ENCODE assay signal across 10 mouse cellular contexts in the genomic region with DNA sequence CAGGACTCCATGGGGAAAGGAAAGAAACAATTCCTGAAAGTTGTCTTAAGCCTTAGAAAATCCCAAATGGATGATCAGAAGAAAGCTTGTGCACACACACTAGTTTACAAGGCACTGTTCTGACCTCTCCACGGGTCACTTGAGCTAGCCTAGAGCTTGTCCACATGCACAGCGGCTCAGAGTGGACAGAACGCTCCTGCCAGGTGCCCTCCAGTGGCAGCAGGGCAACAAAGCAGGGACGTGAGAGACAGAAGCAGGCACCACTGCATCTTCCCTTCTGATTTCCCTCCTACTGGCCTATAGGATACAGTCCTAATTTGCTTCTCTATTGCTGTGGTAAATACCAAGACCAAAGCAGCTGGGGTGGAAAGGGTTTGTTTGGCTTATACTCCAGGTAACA. TPM values are rescaled to one million over a fixed set of nuclear protein-coding genes. Genes with fewer than 3 reads are reported as not detected.
DNase-seq lines count a peak whose midpoint lies in the region; ATAC-seq lines count a peak whose summit lies in the region.
"Had no signal": no experiment of that assay in that cellular context is flagged by ENCODE, and none has a peak within 500 bp of the region (broad histone marks: within the 10 kb centered on the region; RNA-seq: fewer than 3 reads in every experiment).

No protein-coding gene starts in this region.

- no peak overlapping the region for H3K4me2 ChIP-seq in heart, embryonic 11.5 days
- H3K4me2 ChIP-seq: midbrain, embryonic 13.5 days had no signal

- H3K9ac ChIP-seq in heart, embryonic 11.5 days (ENCODE audit: low read depth, low read length): no peak overlapping the region
- H3K9ac ChIP-seq: midbrain, embryonic 13.5 days had no signal

- H3K27ac ChIP-seq in heart, embryonic 11.5 days (ENCODE audit: low read depth, low read length): no peak overlapping the region
- H3K27ac ChIP-seq: midbrain, embryonic 13.5 days had no signal

- peak; percentile 22 for DNase-seq in heart, postnatal 4 days
- peak; percentile 32 for DNase-seq in 416B (ENCODE audit: low read depth)
- DNase-seq in adipocyte (ENCODE audit: low spot score): peak; percentile 45
- peak; percentile 75 to 87 for DNase-seq in kidney, postnatal 25 days
- DNase-seq in layer of hippocampus, adult 8-10 months (ENCODE audit: low spot score in 2 of 2): no peak
- DNase-seq in urinary bladder, postnatal 25 days (ENCODE audit: low spot score): no peak
- DNase-seq: gastrocnemius, postnatal 10 days had no signal

- H3K9me3 ChIP-seq in heart, embryonic 11.5 days (replicated peaks; ENCODE audit: control insufficient read depth, low read length): no peaks in the 10 kb centered on the region
- H3K9me3 ChIP-seq: midbrain, embryonic 13.5 days had no signal

- H3K36me3 ChIP-seq in heart, embryonic 11.5 days (ENCODE audit: control insufficient read depth, insufficient read depth, low read length): no peaks in the 10 kb centered on the region
- H3K36me3 ChIP-seq: midbrain, embryonic 13.5 days had no signal

- 25% methylated on average over 4 of the region's 4 CpGs for WGBS in heart, embryonic 11.5 days (ENCODE audit: insufficient replicate concordance)

- H3K27me3 ChIP-seq in heart, embryonic 11.5 days (ENCODE audit: control insufficient read depth, insufficient read depth, low read length): no peaks in the 10 kb centered on the region
- H3K27me3 ChIP-seq: midbrain, embryonic 13.5 days had no signal

- no peak for ATAC-seq in heart, embryonic 11.5 days (replicated peaks; ENCODE audit: insufficient number of reproducible peaks, low FRiP score, low TSS enrichment)
- ATAC-seq in activated CD4-positive, CD25-positive, alpha-beta regulatory T cell, adult 4 months: no peak
- ATAC-seq: midbrain, embryonic 13.5 days had no signal

- H3K4me1 ChIP-seq in heart, embryonic 11.5 days (ENCODE audit: control insufficient read depth, insufficient read depth, low read length): no peaks in the 10 kb centered on the region

- no peak overlapping the region for H3K4me3 ChIP-seq in heart, embryonic 11.5 days (ENCODE audit: low read depth, low read length)
- H3K4me3 ChIP-seq: midbrain, embryonic 13.5 days had no signal

RNA-seq across cellular contexts. Expression of a gene that starts 16.3 kb away (rescaled TPM):
- total RNA-seq in heart, postnatal 4 days (2021): 1 to 10 TPM in 1 of 2 experiments, under 1 TPM in 1; 0.69 to 1.4 TPM
- polyA plus RNA-seq in heart, embryonic 11.5 days (2014; fragmentation: Nextera tagmentation; extraction: Ambion mirVana): 0.11 and 0.32 TPM in 2 replicates
- total RNA-seq in layer of hippocampus, adult 8-10 months (2022): 1 to 10 TPM in 2 of 4 experiments, under 1 TPM in 2; 0.50 to 1.9 (median 1.0) TPM
- polyA plus RNA-seq in activated CD4-positive, CD25-positive, alpha-beta regulatory T cell, adult 4 months (2017; shearing (Covaris generic)): not detected

RNA-seq across cellular contexts. Expression of a gene that starts 54.9 kb away (rescaled TPM):
- under 1 TPM; 0.12 to 0.29 TPM for total RNA-seq in heart, postnatal 4 days (2021)
- polyA plus RNA-seq in heart, embryonic 11.5 days (2014; fragmentation: Nextera tagmentation; extraction: Ambion mirVana): 0.07 TPM in 1 of 2 replicates, not detected in the other
- under 1 TPM; 0.31 to 0.92 (median 0.58) TPM for total RNA-seq in layer of hippocampus, adult 8-10 months (2022)
- under 1 TPM in 1 of 2 experiments, not detected in 1; 0.17 TPM for polyA plus RNA-seq in activated CD4-positive, CD25-positive, alpha-beta regulatory T cell, adult 4 months (2017; shearing (Covaris generic))
- polyA plus RNA-seq: midbrain, embryonic 13.5 days had no signal

Comparison
In these comparisons a context has a peak if more than half of its experiments do, and no peak if none do; other contexts are left out.
1. DNase-seq: peak in heart, postnatal 4 days (single experiment), 416B (single experiment), adipocyte (single experiment) and kidney, postnatal 25 days (2 of 2); none in layer of hippocampus, adult 8-10 months (0 of 2) and urinary bladder, postnatal 25 days (single experiment).